ENCODE assay signal across 31 mouse cellular contexts in genomic region chr5:30490215-30490614, GRCm38 (mm10). TPM values are rescaled to one million over a fixed set of nuclear protein-coding genes. Genes with fewer than 3 reads are reported as not detected.
DNase-seq lines count a peak whose midpoint lies in the region; ATAC-seq and TF ChIP-seq lines count a peak whose summit lies in the region.
"Had no signal": no experiment of that assay in that cellular context is flagged by ENCODE, and none has a peak within 500 bp of the region (broad histone marks: within the 10 kb centered on the region; RNA-seq: fewer than 3 reads in every experiment).

No protein-coding gene starts in this region.

- no peaks in the 10 kb centered on the region for H3K9me3 ChIP-seq in intestine, embryonic 15.5 days
- no peaks in the 10 kb centered on the region for H3K9me3 ChIP-seq in intestine, postnatal 0 days (ENCODE audit: control insufficient read depth)
- no peaks in the 10 kb centered on the region for H3K9me3 ChIP-seq in lung, embryonic 15.5 days
- H3K9me3 ChIP-seq in stomach, embryonic 16.5 days (replicated peaks; ENCODE audit: control insufficient read depth, low read length), result no peaks in the 10 kb centered on the region
- H3K9me3 ChIP-seq: forebrain, embryonic 10.5 days; forebrain, embryonic 13.5 days; heart, embryonic 10.5 days; hindbrain, embryonic 12.5 days had no signal

- DNase-seq in lung, postnatal 14 days, result no peak
- DNase-seq in lung, postnatal 10 days, result peak; percentile 33
- no peak for DNase-seq in lung, adult 18-20 months
- no peak for DNase-seq in left cerebral cortex, postnatal 36 days (ENCODE audit: low spot score in 2 of 2)
- DNase-seq: adrenal gland, postnatal 10 days; adrenal gland, postnatal 36 days; cerebellum, adult 18-20 months; cerebellum, adult 9-10 months; cerebellum, postnatal 14 days; gastrocnemius, postnatal 10 days; gastrocnemius, postnatal 36 days; heart, adult 2 months had no signal

- no peaks in the 10 kb centered on the region for H3K27me3 ChIP-seq in intestine, embryonic 15.5 days (replicated peaks)
- no peaks in the 10 kb centered on the region for H3K27me3 ChIP-seq in intestine, postnatal 0 days (replicated peaks; ENCODE audit: control insufficient read depth, insufficient read depth, low read length)
- no peaks in the 10 kb centered on the region for H3K27me3 ChIP-seq in lung, embryonic 15.5 days
- H3K27me3 ChIP-seq in stomach, embryonic 16.5 days (ENCODE audit: control insufficient read depth, insufficient read depth, low read length), result no peaks in the 10 kb centered on the region
- H3K27me3 ChIP-seq: forebrain, embryonic 13.5 days; hindbrain, embryonic 12.5 days had no signal

- H3K4me2 ChIP-seq in intestine, embryonic 15.5 days (replicated peaks), result no peak overlapping the region
- no peak overlapping the region for H3K4me2 ChIP-seq in intestine, postnatal 0 days (replicated peaks; ENCODE audit: low read depth)
- H3K4me2 ChIP-seq in lung, embryonic 15.5 days, result no peak overlapping the region
- no peak overlapping the region for H3K4me2 ChIP-seq in stomach, embryonic 16.5 days (ENCODE audit: low read depth, low read length)
- H3K4me2 ChIP-seq: forebrain, embryonic 13.5 days; hindbrain, embryonic 12.5 days had no signal

- H3K27ac ChIP-seq in intestine, embryonic 15.5 days, result peak overlapping the region; percentile 42; the same call in 1 of the 2 replicates
- H3K27ac ChIP-seq in intestine, postnatal 0 days (ENCODE audit: low read depth, low read length), result no peak overlapping the region
- H3K27ac ChIP-seq in lung, embryonic 15.5 days, result peak overlapping the region; percentile 77
- H3K27ac ChIP-seq in stomach, embryonic 16.5 days (ENCODE audit: low read length), result peak overlapping the region; percentile 73
- H3K27ac ChIP-seq: forebrain, embryonic 10.5 days; forebrain, embryonic 13.5 days; heart, adult 2 months; heart, embryonic 10.5 days; hindbrain, embryonic 12.5 days had no signal

- ATAC-seq in intestine, embryonic 15.5 days, result no peak
- ATAC-seq in intestine, postnatal 0 days, result no peak
- peak; percentile 78 for ATAC-seq in lung, embryonic 15.5 days (ENCODE audit: borderline replicate concordance, extremely low read depth, low FRiP score, low TSS enrichment)
- no peak for ATAC-seq in stomach, embryonic 16.5 days (ENCODE audit: insufficient read depth, low FRiP score)
- ATAC-seq: activated CD4-positive, CD25-positive, alpha-beta regulatory T cell, adult 4 months; forebrain, embryonic 13.5 days; forebrain, embryonic 16.5 days had no signal

- H3K9ac ChIP-seq in intestine, embryonic 15.5 days, result no peak overlapping the region
- no peak overlapping the region for H3K9ac ChIP-seq in intestine, postnatal 0 days (ENCODE audit: low read depth, low read length)
- H3K9ac ChIP-seq in lung, embryonic 15.5 days, result no peak overlapping the region
- H3K9ac ChIP-seq in stomach, embryonic 16.5 days (ENCODE audit: low read length), result no peak overlapping the region
- H3K9ac ChIP-seq: forebrain, embryonic 13.5 days; hindbrain, embryonic 12.5 days had no signal

- intact Hi-C loops in left cerebral cortex, postnatal 36 days (cut with DNase I), result no loop called here

- TF ChIP-seq CTCF in intestine, postnatal 0 days (IDR thresholded peaks at IDR 0.05; ENCODE audit: low read depth), result no peak

- H3K4me3 ChIP-seq in intestine, embryonic 15.5 days (replicated peaks), result no peak overlapping the region
- H3K4me3 ChIP-seq in intestine, postnatal 0 days (ENCODE audit: low read depth, low read length), result no peak overlapping the region
- no peak overlapping the region for H3K4me3 ChIP-seq in lung, embryonic 15.5 days
- H3K4me3 ChIP-seq in stomach, embryonic 16.5 days (replicated peaks; ENCODE audit: low read length), result no peak overlapping the region
- H3K4me3 ChIP-seq: forebrain, embryonic 10.5 days; forebrain, embryonic 13.5 days; heart, adult 2 months; heart, embryonic 10.5 days; hindbrain, embryonic 12.5 days had no signal

- H3K36me3 ChIP-seq in intestine, embryonic 15.5 days, result no peaks in the 10 kb centered on the region
- H3K36me3 ChIP-seq in intestine, postnatal 0 days (ENCODE audit: control insufficient read depth, insufficient read depth), result no peaks in the 10 kb centered on the region
- no peaks in the 10 kb centered on the region for H3K36me3 ChIP-seq in lung, embryonic 15.5 days
- no peaks in the 10 kb centered on the region for H3K36me3 ChIP-seq in stomach, embryonic 16.5 days (ENCODE audit: control insufficient read depth, insufficient read depth, low read length)
- H3K36me3 ChIP-seq: forebrain, embryonic 10.5 days; heart, embryonic 10.5 days; hindbrain, embryonic 12.5 days had no signal

- H3K4me1 ChIP-seq in intestine, embryonic 15.5 days (replicated peaks), result peaks cover 5% of the 10 kb centered on the region; the same call in 1 of the 2 replicates
- no peaks in the 10 kb centered on the region for H3K4me1 ChIP-seq in intestine, postnatal 0 days (replicated peaks; ENCODE audit: control insufficient read depth, insufficient read depth, low read length)
- H3K4me1 ChIP-seq in lung, embryonic 15.5 days, result peaks cover 29% of the 10 kb centered on the region
- H3K4me1 ChIP-seq in stomach, embryonic 16.5 days (ENCODE audit: control insufficient read depth, insufficient read depth, low read length), result peaks cover 8% of the 10 kb centered on the region
- H3K4me1 ChIP-seq: forebrain, embryonic 13.5 days; hindbrain, embryonic 12.5 days had no signal

RNA-seq across cellular contexts. Expression of gene 1700001C02Rik, which starts 24.4 kb away (rescaled TPM):
- not detected in 2 replicates for polyA plus RNA-seq in intestine, embryonic 15.5 days (2015; fragmentation: Nextera tagmentation; extraction: Ambion mirVana)
- polyA plus RNA-seq in intestine, postnatal 0 days (2015; fragmentation: Nextera tagmentation; extraction: Ambion mirVana), result not detected in 2 replicates
- polyA plus RNA-seq in lung, embryonic 15.5 days (2015; fragmentation: Nextera tagmentation; extraction: Ambion mirVana), result 2.0 and 2.7 TPM in 2 replicates
- polyA plus RNA-seq in stomach, embryonic 16.5 days (2015; fragmentation: Nextera tagmentation; extraction: Ambion mirVana), result not detected in 2 replicates
- not detected for total RNA-seq in left cerebral cortex, postnatal 36 days (2021)
- total RNA-seq: adrenal gland, postnatal 10 days; adrenal gland, postnatal 36 days; ES-E14; gastrocnemius, adult 18-20 months; gastrocnemius, postnatal 10 days; gastrocnemius, postnatal 36 days; granulocyte monocyte progenitor cell, adult 5-6 weeks; heart, adult 2 months; heart, postnatal 25 days; hematopoietic stem cell, adult 5-6 weeks had no signal
- polyA plus RNA-seq: activated CD4-positive, CD25-positive, alpha-beta regulatory T cell, adult 4 months; embryonic facial prominence, embryonic 11.5 days; forebrain, embryonic 10.5 days; heart, embryonic 10.5 days; heart, embryonic 14.5 days; heart, postnatal 0 days had no signal

RNA-seq across cellular contexts. Expression of gene Otof, which starts 28.5 kb away (rescaled TPM):
- 0.66 and 0.84 TPM in 2 replicates for polyA plus RNA-seq in intestine, embryonic 15.5 days (2015; fragmentation: Nextera tagmentation; extraction: Ambion mirVana)
- 0.05 and 0.09 TPM in 2 replicates for polyA plus RNA-seq in intestine, postnatal 0 days (2015; fragmentation: Nextera tagmentation; extraction: Ambion mirVana)
- 0.81 TPM in 2 replicates for polyA plus RNA-seq in lung, embryonic 15.5 days (2015; fragmentation: Nextera tagmentation; extraction: Ambion mirVana)
- polyA plus RNA-seq in stomach, embryonic 16.5 days (2015; fragmentation: Nextera tagmentation; extraction: Ambion mirVana), result 0.30 and 0.46 TPM in 2 replicates
- total RNA-seq in left cerebral cortex, postnatal 36 days (2021), result 10 to 100 TPM; 14.2 to 29.6 TPM
- total RNA-seq: granulocyte monocyte progenitor cell, adult 5-6 weeks; heart, adult 2 months; heart, postnatal 25 days; hematopoietic stem cell, adult 5-6 weeks had no signal
- polyA plus RNA-seq: activated CD4-positive, CD25-positive, alpha-beta regulatory T cell, adult 4 months had no signal

RNA-seq across cellular contexts. Expression of gene Cib4, which starts 55.4 kb away (rescaled TPM):
- polyA plus RNA-seq in intestine, embryonic 15.5 days (2015; fragmentation: Nextera tagmentation; extraction: Ambion mirVana), result not detected in 2 replicates
- not detected in 2 replicates for polyA plus RNA-seq in intestine, postnatal 0 days (2015; fragmentation: Nextera tagmentation; extraction: Ambion mirVana)
- 0.26 TPM in 1 of 2 replicates, not detected in the other for polyA plus RNA-seq in lung, embryonic 15.5 days (2015; fragmentation: Nextera tagmentation; extraction: Ambion mirVana)
- polyA plus RNA-seq in stomach, embryonic 16.5 days (2015; fragmentation: Nextera tagmentation; extraction: Ambion mirVana), result not detected in 2 replicates
- total RNA-seq in left cerebral cortex, postnatal 36 days (2021), result not detected
- total RNA-seq: ES-E14; gastrocnemius, adult 18-20 months; gastrocnemius, postnatal 10 days; gastrocnemius, postnatal 36 days; granulocyte monocyte progenitor cell, adult 5-6 weeks; heart, adult 2 months; heart, postnatal 25 days; hematopoietic stem cell, adult 5-6 weeks had no signal
- polyA plus RNA-seq: activated CD4-positive, CD25-positive, alpha-beta regulatory T cell, adult 4 months; embryonic facial prominence, embryonic 11.5 days; embryonic facial prominence, embryonic 14.5 days; forebrain, embryonic 10.5 days; forebrain, embryonic 13.5 days; forebrain, embryonic 16.5 days; heart, adult 2 months; heart, embryonic 10.5 days; heart, embryonic 14.5 days; heart, postnatal 0 days; hindbrain, embryonic 12.5 days had no signal
